In genomic region chr6:67229521-67229920, GRCm38 (mm10) we compare ENCODE assay signal across 15 mouse cellular contexts. TPM values are rescaled to one million over a fixed set of nuclear protein-coding genes. Genes with fewer than 3 reads are reported as not detected.
A peak's percentile ranks its signal among the peaks of the same experiment; 100 is the strongest.
DNase-seq lines count a peak whose midpoint lies in the region; ATAC-seq and TF ChIP-seq lines count a peak whose summit lies in the region.
"Had no signal": no experiment of that assay in that cellular context is flagged by ENCODE, and none has a peak within 500 bp of the region (broad histone marks: within the 10 kb centered on the region; RNA-seq: fewer than 3 reads in every experiment).

No protein-coding gene starts in this region.

- H3K4me2 ChIP-seq in heart, embryonic 14.5 days (ENCODE audit: low read length), result peak overlapping the region; percentile 67
- H3K4me2 ChIP-seq in intestine, postnatal 0 days (replicated peaks; ENCODE audit: low read depth), result peak overlapping the region; percentile 54

- H3K9me3 ChIP-seq in heart, embryonic 14.5 days (ENCODE audit: control insufficient read depth, low read length), result no peaks in the 10 kb centered on the region
- no peaks in the 10 kb centered on the region for H3K9me3 ChIP-seq in ES-Bruce4 (replicated peaks; ENCODE audit: control insufficient read depth, insufficient read depth, low read length, poor library complexity, severe bottlenecking)
- no peaks in the 10 kb centered on the region for H3K9me3 ChIP-seq in intestine, postnatal 0 days (ENCODE audit: control insufficient read depth)
- H3K9me3 ChIP-seq: forebrain, embryonic 15.5 days; G1E; hindbrain, embryonic 15.5 days; midbrain, embryonic 13.5 days had no signal

- H3K27ac ChIP-seq in heart, embryonic 14.5 days (replicated peaks in 1 of 2; ENCODE audit: control insufficient read depth in 1 of 2, insufficient read depth in 1 of 2, low read depth in 2 of 2, low read length in 2 of 2), result peak overlapping the region; percentile 49 to 94; a peak in 3 of 4 replicates
- peak overlapping the region; percentile 58; the same call in 1 of the 2 replicates for H3K27ac ChIP-seq in ES-Bruce4 (ENCODE audit: insufficient read depth, low read length)
- H3K27ac ChIP-seq in intestine, postnatal 0 days (ENCODE audit: low read depth, low read length), result no peak overlapping the region
- H3K27ac ChIP-seq: forebrain, embryonic 15.5 days; hindbrain, embryonic 15.5 days had no signal

- H3K4me3 ChIP-seq in heart, embryonic 14.5 days (ENCODE audit: control insufficient read depth in 1 of 2, insufficient read depth in 1 of 2, low read depth in 1 of 2, low read length in 2 of 2), result no peak overlapping the region
- H3K4me3 ChIP-seq in ES-Bruce4 (ENCODE audit: low read depth, low read length), result no peak overlapping the region
- no peak overlapping the region for H3K4me3 ChIP-seq in intestine, postnatal 0 days (ENCODE audit: low read depth, low read length)

- no peak overlapping the region for H3K9ac ChIP-seq in heart, embryonic 14.5 days (ENCODE audit: low read length)
- peak overlapping the region; percentile 3; the same call in 1 of the 2 replicates for H3K9ac ChIP-seq in ES-Bruce4 (ENCODE audit: low read depth, poor library complexity, severe bottlenecking)
- no peak overlapping the region for H3K9ac ChIP-seq in intestine, postnatal 0 days (ENCODE audit: low read depth, low read length)
- H3K9ac ChIP-seq: forebrain, embryonic 15.5 days; hindbrain, embryonic 15.5 days; midbrain, embryonic 13.5 days had no signal

- no peaks in the 10 kb centered on the region for H3K36me3 ChIP-seq in heart, embryonic 14.5 days (ENCODE audit: control insufficient read depth, insufficient read depth, low read length)
- H3K36me3 ChIP-seq in ES-Bruce4 (ENCODE audit: control insufficient read depth, insufficient read depth, low read length, poor library complexity, severe bottlenecking), result no peaks in the 10 kb centered on the region
- no peaks in the 10 kb centered on the region for H3K36me3 ChIP-seq in intestine, postnatal 0 days (ENCODE audit: control insufficient read depth, insufficient read depth)
- H3K36me3 ChIP-seq: forebrain, embryonic 15.5 days; G1E; hindbrain, embryonic 15.5 days; midbrain, embryonic 13.5 days had no signal

- no peak for DNase-seq in heart, postnatal 25 days (ENCODE audit: low spot score)
- peak; percentile 46 for DNase-seq in ZHBTc4 (ENCODE audit: low read depth, low spot score)
- DNase-seq in urinary bladder, postnatal 14 days (ENCODE audit: low spot score), result no peak
- DNase-seq in urinary bladder, postnatal 4 days (ENCODE audit: low spot score in 2 of 2), result no peak
- DNase-seq: cerebellum, adult 2 months; lung, postnatal 10 days; spleen, adult 18-20 months had no signal

- TF ChIP-seq CTCF in ES-Bruce4 (IDR thresholded peaks at IDR 0.05; ENCODE audit: low read depth, low read length), result no peak
- TF ChIP-seq CTCF in intestine, postnatal 0 days (IDR thresholded peaks at IDR 0.05; ENCODE audit: low read depth), result no peak

- 16% methylated on average over 9 of the region's 9 CpGs for WGBS in heart, embryonic 14.5 days
- WGBS in intestine, postnatal 0 days, result 25% methylated on average over 9 of the region's 9 CpGs

- ATAC-seq in heart, embryonic 14.5 days (ENCODE audit: insufficient number of reproducible peaks, insufficient read depth, low FRiP score, low read depth), result no peak
- ATAC-seq in intestine, postnatal 0 days, result no peak
- no peak for ATAC-seq in CD4-positive, CD25-positive, alpha-beta regulatory T cell, adult 4 months

- peaks cover 6 to 25% of the 10 kb centered on the region in 2 experiments for H3K4me1 ChIP-seq in heart, embryonic 14.5 days (ENCODE audit: control insufficient read depth in 2 of 2, insufficient read depth in 2 of 2, low read length in 2 of 2)
- peaks cover 3% of the 10 kb centered on the region for H3K4me1 ChIP-seq in ES-Bruce4 (ENCODE audit: control insufficient read depth, insufficient read depth, low read length)
- 0 out of 2 replicates have a peak, but pooled peaks cover 4% of the 10 kb centered on the region for H3K4me1 ChIP-seq in intestine, postnatal 0 days (replicated peaks; ENCODE audit: control insufficient read depth, insufficient read depth, low read length)

- intact Hi-C loops in heart, postnatal 25 days (cut with DNase I), result loop anchor here (5.0 kb wide), 1 partner anchor 38 kb away; no protein-coding TSS in a partner anchor

- no peak for TF ChIP-seq EP300 in ES-Bruce4 (IDR thresholded peaks at IDR 0.05; ENCODE audit: insufficient read depth, low read depth, low read length)

- no peaks in the 10 kb centered on the region for H3K27me3 ChIP-seq in heart, embryonic 14.5 days (ENCODE audit: control insufficient read depth, insufficient read depth, low read length)
- H3K27me3 ChIP-seq in ES-Bruce4 (ENCODE audit: control insufficient read depth, insufficient read depth, low read length, poor library complexity, severe bottlenecking), result no peaks in the 10 kb centered on the region
- no peaks in the 10 kb centered on the region for H3K27me3 ChIP-seq in intestine, postnatal 0 days (replicated peaks; ENCODE audit: control insufficient read depth, insufficient read depth, low read length)
- H3K27me3 ChIP-seq: forebrain, embryonic 15.5 days; hindbrain, embryonic 15.5 days had no signal

- TF ChIP-seq POLR2A in ES-Bruce4 (IDR thresholded peaks at IDR 0.05; ENCODE audit: insufficient read depth, low read length), result no peak

RNA-seq across cellular contexts. Expression of gene Serbp1, which starts 8.5 kb away (rescaled TPM):
- polyA plus RNA-seq in heart, embryonic 14.5 days (2014; fragmentation: Nextera tagmentation; extraction: Ambion mirVana), result 361 and 372 TPM in 2 replicates
- total RNA-seq in heart, postnatal 25 days (2021), result 100 to 1,000 TPM; 191 to 213 TPM
- 1,899 and 1,955 TPM in 2 replicates for polyA plus RNA-seq in ES-Bruce4 (2011; ENCODE audit: insufficient read depth, insufficient read length, low read depth, missing spikeins)
- 209 and 220 TPM in 2 replicates for polyA plus RNA-seq in intestine, postnatal 0 days (2015; fragmentation: Nextera tagmentation; extraction: Ambion mirVana)
- polyA plus RNA-seq in CD4-positive, CD25-positive, alpha-beta regulatory T cell, adult 4 months (2017; shearing (Covaris generic)), result 100 to 1,000 TPM; 188 to 255 TPM
